Mouse (Mus musculus) natural killer cell, adult 2 months (primary cell): ENCODE results near the gene Zmym6.
"Not testable (repeated sequence)": the region's sequence is repeated elsewhere in the genome, so short reads cannot be mapped to it uniquely, and the experiment has no call there.

Experiments
- DNase-seq, 2 experiments: peaks; one replicate each; pipeline ENCODE4 v3.0.0; 2022; ENCODE audit warnings: low spot score in 2 of 2

Gene Zmym6

GRCm38 (mm10) chr4:127076875-127077548 is at the start of gene Zmym6:
Gene Zmym6 (plus strand): TSS chr4:127077383.
- DNase-seq: peak; percentile 94 to 96

GRCm38 (mm10) chr4:127037158-127037557 is 40.0 kb upstream of the Zmym6 start:
- no peak for DNase-seq

- DNase-seq: no peak
Measured at GRCm38 (mm10) chr4:127037908-127038827, 39.0 kb upstream of the Zmym6 start.

DNA sequence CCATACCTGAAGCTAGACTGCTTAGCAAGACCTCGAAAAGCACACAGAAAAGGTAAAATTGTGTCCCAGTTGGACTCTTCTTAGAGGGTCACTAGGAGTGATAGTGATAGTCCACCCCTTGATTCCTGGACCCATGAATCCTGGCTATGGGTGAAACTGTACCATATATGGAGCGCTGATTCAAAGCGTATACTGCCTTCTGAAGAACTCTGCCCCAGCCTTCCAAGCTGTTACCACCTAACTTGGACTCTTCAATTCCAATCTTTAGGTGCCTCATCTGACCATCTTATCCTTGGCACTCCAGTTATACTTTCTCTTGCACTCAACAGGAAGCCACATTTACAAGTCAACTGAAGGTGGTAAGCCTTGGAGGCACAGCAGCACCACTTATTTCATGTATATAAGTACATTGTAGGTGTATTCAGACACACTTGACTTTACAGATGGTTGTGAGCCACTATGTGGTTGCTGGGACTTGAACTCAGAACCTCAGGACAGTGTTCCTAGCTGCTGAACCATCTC is 38.3 kb upstream of the Zmym6 start:
- DNase-seq: no peak

- no peak for DNase-seq
Measured at GRCm38 (mm10) chr4:127039871-127040483, 37.2 kb upstream of the Zmym6 start.

DNA sequence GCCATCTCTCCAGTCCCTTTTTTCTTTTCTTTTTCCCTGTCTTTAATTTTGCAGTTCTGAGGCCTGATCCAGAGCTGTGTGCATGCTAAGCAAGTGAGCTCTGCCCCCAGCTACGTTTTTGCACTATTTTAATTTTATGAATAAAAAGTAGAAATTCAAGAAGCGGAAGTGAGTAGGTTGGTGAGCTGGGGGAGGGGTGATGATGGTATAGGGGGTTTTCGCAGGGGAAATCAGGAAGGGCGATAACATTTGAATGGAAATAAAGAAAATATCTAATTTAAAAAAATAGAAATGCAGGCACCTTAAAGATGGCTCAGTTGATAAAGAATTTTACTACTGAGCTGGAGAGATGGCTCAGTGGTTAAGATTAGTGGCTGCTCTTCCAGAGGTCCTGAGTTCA is 33.6 kb upstream of the Zmym6 start:
- no peak for DNase-seq

GRCm38 (mm10) chr4:127051121-127051520 is 26.1 kb upstream of the Zmym6 start:
- DNase-seq: no peak

- no peak for DNase-seq
Measured at GRCm38 (mm10) chr4:127053071-127053470, 24.1 kb upstream of the Zmym6 start.

DNA sequence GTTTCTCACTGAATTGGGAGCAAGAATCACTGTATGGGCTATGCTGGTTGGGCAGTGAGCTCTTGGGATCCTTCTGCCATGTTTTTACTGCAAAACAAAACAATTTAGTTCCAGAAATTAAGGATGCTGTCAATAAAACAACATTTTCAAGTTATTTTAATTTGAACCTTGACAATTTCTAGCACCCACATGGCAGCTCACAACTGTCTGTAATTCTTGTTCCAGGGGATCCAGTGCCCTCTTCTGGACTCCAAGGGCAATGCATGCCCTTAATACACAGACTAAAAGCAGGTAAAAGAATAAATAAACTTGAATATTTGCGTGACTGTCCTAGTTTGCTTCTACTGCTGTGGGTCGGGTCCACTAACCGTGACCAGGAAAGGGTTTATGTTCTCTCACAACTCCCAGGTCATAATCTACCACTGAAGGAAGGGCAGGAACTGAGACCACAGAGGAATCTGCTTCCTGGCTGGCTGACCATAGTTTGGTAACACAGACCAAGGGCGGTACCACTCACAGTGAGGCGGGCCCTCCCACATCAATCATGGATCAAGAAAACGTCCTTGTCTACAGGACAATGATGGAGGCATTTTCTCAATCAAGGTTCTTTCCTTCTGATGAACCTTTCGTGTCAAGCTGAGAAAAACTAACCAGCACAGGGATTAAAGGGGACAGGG is 22.5 kb upstream of the Zmym6 start:
- no peak for DNase-seq

DNA sequence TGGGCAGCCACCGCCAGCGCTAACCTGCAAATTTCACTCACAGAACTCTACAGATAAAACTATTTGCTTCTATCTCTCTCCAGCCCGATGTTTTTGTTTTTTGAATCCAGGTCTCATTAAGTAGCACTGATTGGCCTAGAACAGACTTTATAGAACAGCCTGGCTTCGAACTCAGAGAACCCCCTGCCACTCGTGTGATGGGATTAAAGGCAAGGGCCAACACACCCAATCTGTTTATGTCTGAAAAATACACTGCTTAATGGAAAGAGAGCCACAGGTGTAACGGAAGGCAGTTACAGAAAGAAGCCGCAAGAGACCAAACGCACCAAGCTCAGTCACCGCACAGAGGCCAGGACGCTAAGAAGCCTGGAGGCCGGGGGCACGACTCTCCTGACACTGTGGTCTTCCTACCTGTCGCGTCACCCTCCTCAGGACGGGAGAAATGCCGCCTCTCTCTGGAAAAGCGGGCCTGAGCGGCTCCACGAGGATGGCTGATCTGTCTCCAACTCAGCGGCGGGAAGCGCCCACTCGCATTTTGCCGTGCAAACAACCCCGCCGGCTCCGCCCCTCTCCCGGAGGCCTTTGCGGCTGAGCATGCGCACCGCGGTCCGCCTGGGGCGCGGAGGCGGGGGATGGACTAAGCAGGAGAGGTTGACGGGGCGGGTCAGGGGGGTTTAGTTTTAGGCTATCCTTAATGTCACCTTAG is 16.4 kb upstream of the Zmym6 start, which contains the start of gene Zmym1:
Zmym1 (minus strand) TSS at position 568 of the 706 bp plus-strand sequence.
- DNase-seq: peak; percentile 84 to 90

- DNase-seq: no peak
Measured at GRCm38 (mm10) chr4:127064051-127064450, 13.1 kb upstream of the Zmym6 start.

GRCm38 (mm10) chr4:127074915-127075314 is 2.3 kb upstream of the Zmym6 start:
- DNase-seq: no peak

- no peak for DNase-seq
Measured at GRCm38 (mm10) chr4:127080806-127081205, 3.6 kb downstream of the Zmym6 start.

DNA sequence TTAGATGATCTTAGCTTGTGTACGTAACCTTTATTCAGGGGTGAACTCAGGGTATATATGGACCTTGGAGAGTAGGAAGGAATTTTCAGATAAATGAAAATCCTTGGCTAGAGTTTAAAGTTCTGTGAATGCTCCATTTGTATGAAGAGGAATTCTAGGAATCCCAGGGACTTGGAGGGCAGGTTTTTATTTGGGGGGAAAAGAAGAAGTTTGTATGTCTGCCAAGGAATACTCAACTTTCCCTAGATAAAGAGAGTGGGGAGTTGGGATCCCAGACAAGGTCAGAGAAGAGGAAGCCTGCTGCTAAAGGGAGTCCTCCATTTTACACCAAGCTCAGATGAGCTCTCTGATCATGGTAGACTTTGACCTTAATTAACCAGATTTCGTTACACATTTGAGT is 5.9 kb downstream of the Zmym6 start:
- DNase-seq: no peak

DNA sequence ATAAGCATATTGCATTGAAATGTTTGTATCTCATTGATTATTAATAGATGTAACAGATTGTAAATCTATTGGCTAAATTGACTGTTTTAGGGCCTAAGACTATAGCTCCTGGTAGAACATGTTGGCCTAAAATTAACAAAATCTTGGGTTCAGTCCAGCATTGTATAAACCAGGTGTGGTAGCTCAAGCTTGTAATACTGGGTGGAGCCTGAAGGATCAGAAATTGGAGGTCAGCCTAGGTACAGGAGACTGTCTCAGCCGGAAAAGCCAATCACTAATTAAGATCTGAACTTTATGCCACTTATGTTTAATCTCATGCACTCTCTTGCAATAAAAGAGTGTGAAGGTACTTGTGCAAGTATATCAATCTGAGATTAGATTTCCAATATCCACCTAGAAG is 8.6 kb downstream of the Zmym6 start:
- DNase-seq: no peak

DNA sequence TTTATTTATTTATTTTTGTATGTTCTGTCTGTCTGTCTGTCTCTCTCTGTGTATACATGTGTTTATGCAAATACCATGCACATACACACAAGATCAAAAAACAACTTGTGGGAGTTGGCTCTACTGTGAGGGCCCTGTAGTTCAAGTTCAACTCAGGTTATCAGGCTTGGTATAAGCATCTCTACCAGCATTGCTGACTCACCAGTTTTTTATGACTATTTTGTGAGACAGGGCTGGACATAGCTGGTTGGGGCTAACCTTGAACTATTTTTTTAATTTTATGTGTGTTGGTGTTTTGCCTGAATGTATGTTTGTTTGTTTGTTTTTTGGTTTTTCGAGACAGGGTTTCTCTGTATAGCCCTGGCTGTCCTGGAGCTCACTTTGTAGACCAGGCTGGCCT is 14.0 kb downstream of the Zmym6 start:
- no peak for DNase-seq

GRCm38 (mm10) chr4:127095090-127095489 is 17.9 kb downstream of the Zmym6 start:
- DNase-seq: no peak

DNA sequence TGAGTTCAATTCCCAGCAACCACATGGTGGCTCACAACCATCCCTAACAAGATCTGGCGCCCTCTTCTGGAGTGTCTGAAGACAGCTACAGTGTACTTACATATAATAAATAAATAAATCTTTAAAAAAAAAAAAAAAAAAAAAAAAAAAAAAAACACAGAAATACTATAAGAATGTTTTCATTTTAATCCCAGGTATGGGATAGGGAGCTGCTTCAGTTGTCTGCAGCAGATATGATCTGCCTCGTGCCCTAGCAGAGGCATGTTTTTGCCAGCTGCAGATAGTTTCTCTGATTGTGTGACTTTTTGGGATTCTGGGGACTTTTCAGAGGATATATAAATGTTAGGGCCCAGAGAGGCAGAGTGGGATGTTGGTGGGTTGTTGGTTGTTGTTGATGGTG is 22.4 kb downstream of the Zmym6 start:
- DNase-seq: not testable (repeated sequence)

GRCm38 (mm10) chr4:127107566-127107965 is 30.4 kb downstream of the Zmym6 start:
- DNase-seq: no peak

DNA sequence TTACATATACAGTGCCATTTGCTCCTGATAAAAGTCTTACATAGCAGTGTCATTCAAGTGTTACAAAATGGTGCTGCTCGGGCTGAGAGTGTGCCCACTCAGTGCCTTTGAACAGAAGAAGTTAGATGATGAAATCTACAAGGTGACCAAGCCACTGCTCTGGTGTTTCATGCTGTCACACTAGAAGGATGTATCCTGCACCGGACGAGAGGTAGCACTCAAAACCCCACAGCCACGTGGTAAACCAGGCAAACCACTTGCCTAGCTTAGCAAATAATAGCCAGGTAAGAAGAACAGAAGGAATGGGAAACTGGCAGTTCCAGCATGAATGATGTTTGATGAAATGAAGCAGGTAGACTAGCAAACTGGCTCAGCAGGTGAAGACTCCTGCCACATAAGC is 33.4 kb downstream of the Zmym6 start:
- no peak for DNase-seq

- DNase-seq: no peak
Measured at GRCm38 (mm10) chr4:127123391-127123790, 46.2 kb downstream of the Zmym6 start, which contains the start of gene Tmem35b. Gene Tmem35b (plus strand): TSS chr4:127123691.
